Mouse (Mus musculus) heart, embryonic 16.5 days (tissue): ENCODE measurements around the gene Rbm20. TPM values are rescaled to one million over a fixed set of nuclear protein-coding genes. Genes with fewer than 3 reads are reported as not detected.

Source experiments
- ATAC-seq: fragments of 200-750 bp; cut with Nextera tagmentation; replicated peaks from 2 replicates; pipeline ENCODE4 v1.8.0; 2017; ENCODE audit warnings: moderate number of reproducible peaks; ENCODE audit not compliant: insufficient read depth, low FRiP score; ENCODE audit errors: extremely low read depth
- H3K27ac ChIP-seq: fragments of 300-500 bp; sonication (generic); 2 replicates; pipeline ENCODE4 v1.5.1; 2014; ENCODE audit warnings: mild to moderate bottlenecking, low read length, control low read depth, moderate library complexity
- H3K27me3 ChIP-seq: fragments of 300-500 bp; sonication (generic); 2 replicates; pipeline ENCODE4 v1.6.1; 2014; ENCODE audit warnings: low read length, mixed read lengths; ENCODE audit not compliant: control insufficient read depth, insufficient read depth
- H3K36me3 ChIP-seq: fragments of 300-500 bp; sonication (generic); 2 replicates; pipeline ENCODE4 v1.6.1; 2014; ENCODE audit not compliant: control insufficient read depth, insufficient read depth
- H3K4me1 ChIP-seq: fragments of 300-500 bp; sonication (generic); 2 replicates; pipeline ENCODE4 v1.6.1; 2014; ENCODE audit warnings: low read length, mixed read lengths; ENCODE audit not compliant: control insufficient read depth, insufficient read depth
- H3K4me2 ChIP-seq: fragments of 300-500 bp; sonication (generic); 2 replicates; pipeline ENCODE4 v1.6.1; 2014; ENCODE audit warnings: low read depth, mild to moderate bottlenecking, control low read depth, low read length
- H3K4me3 ChIP-seq: fragments of 300-500 bp; sonication (generic); 2 replicates; pipeline ENCODE4 v1.5.1; 2014; ENCODE audit warnings: mild to moderate bottlenecking, control low read depth, low read length
- H3K9ac ChIP-seq: fragments of 300-500 bp; sonication (generic); 2 replicates; pipeline ENCODE4 v1.6.1; 2014; ENCODE audit warnings: low read length, control low read depth
- H3K9me3 ChIP-seq: fragments of 300-500 bp; sonication (generic); replicated peaks from 2 replicates; pipeline ENCODE4 v1.6.1; 2016; ENCODE audit warnings: low read length; ENCODE audit not compliant: control insufficient read depth
- WGBS: fragments of 180-500 bp; shearing (Covaris S2); extraction: QIAGEN DNeasy Blood & Tissue Kit; methylation state at CpG from one replicate; pipeline ENCODE4 v1.1.7; 2014; 5-methylcytosine and 5-hydroxymethylcytosine counted together
- polyA plus RNA-seq: library from polyadenylated mRNA; unstranded; fragments of >200 nt; fragmentation: Nextera tagmentation; extraction: Ambion mirVana; gene quantifications from 2 replicates; pipeline ENCODE4 v1.2.1, GENCODE M21; 2015

The Rbm20 gene
- polyA plus RNA-seq, 1 experiment from 2014 or later: 48.1 TPM

- no peak overlapping the region for H3K4me3 ChIP-seq
- peaks cover 13% of the 10 kb centered on the region for H3K4me1 ChIP-seq
- no peak overlapping the region for H3K9ac ChIP-seq
- no peak overlapping the region for H3K4me2 ChIP-seq
- peaks cover 5% of the 10 kb centered on the region; the same call in 1 of the 2 replicates for H3K9me3 ChIP-seq
- H3K27me3 ChIP-seq: no peaks in the 10 kb centered on the region
- no peak for ATAC-seq
- H3K36me3 ChIP-seq: no peaks in the 10 kb centered on the region
- no peak overlapping the region for H3K27ac ChIP-seq
- 78% methylated on average over 6 of the region's 7 CpGs for WGBS
These were observed 87.8 kb downstream of the Rbm20 start for GRCm38 (mm10) chr19:53764688-53765478.

- H3K4me2 ChIP-seq: no peak overlapping the region
- peak overlapping the region; percentile 27; the same call in 1 of the 2 replicates for H3K27ac ChIP-seq
- H3K9me3 ChIP-seq: peaks cover 5% of the 10 kb centered on the region; the same call in 1 of the 2 replicates
- no peak for ATAC-seq
- H3K4me1 ChIP-seq: peaks cover 8% of the 10 kb centered on the region; the same call in 1 of the 2 replicates
- H3K27me3 ChIP-seq: no peaks in the 10 kb centered on the region
- no peak overlapping the region for H3K4me3 ChIP-seq
- no peak overlapping the region for H3K9ac ChIP-seq
- peaks cover 1% of the 10 kb centered on the region; the same call in 1 of the 2 replicates for H3K36me3 ChIP-seq
- WGBS: 38% methylated on average over 3 of the region's 3 CpGs
These were observed 91.4 kb downstream of the Rbm20 start for GRCm38 (mm10) chr19:53768478-53768877.

- Histone ChIP-seq H3K27ac (peak overlapping the region; percentile 34), H3K9ac (no peak overlapping the region), H3K27me3 (no peaks in the 10 kb centered on the region), H3K4me1 (peaks cover 22% of the 10 kb centered on the region), H3K4me2 (no peak overlapping the region), H3K9me3 (no peaks in the 10 kb centered on the region), H3K36me3 (peaks cover 7% of the 10 kb centered on the region; the same call in 1 of the 2 replicates), H3K4me3 (no peak overlapping the region)
- WGBS: 48% methylated on average over 11 of the region's 11 CpGs
- ATAC-seq: peak; percentile 68
These were observed 97.0 kb downstream of the Rbm20 start for GRCm38 (mm10) chr19:53773937-53774640.

GRCm38 (mm10) chr19:53774641-53775350, 97.7 kb downstream of the Rbm20 start:
- H3K27me3 ChIP-seq: no peaks in the 10 kb centered on the region
- WGBS: 40% methylated on average over 6 of the region's 7 CpGs
- H3K9ac ChIP-seq: no peak overlapping the region
- ATAC-seq: 0 out of 2 replicates have a peak, but pooled peaks have one; percentile 4
- H3K4me1 ChIP-seq: peaks cover 28% of the 10 kb centered on the region
- H3K9me3 ChIP-seq: no peaks in the 10 kb centered on the region
- no peak overlapping the region for H3K4me2 ChIP-seq
- H3K27ac ChIP-seq: peak overlapping the region; percentile 34
- peaks cover 7% of the 10 kb centered on the region; the same call in 1 of the 2 replicates for H3K36me3 ChIP-seq
- H3K4me3 ChIP-seq: no peak overlapping the region

GRCm38 (mm10) chr19:53779402-53779801, 102.3 kb downstream of the Rbm20 start:
- H3K27me3 ChIP-seq: no peaks in the 10 kb centered on the region
- H3K27ac ChIP-seq: 0 out of 2 replicates have a peak overlapping the region, but pooled peaks have one; percentile 7

GRCm38 (mm10) chr19:53779818-53780217, 102.7 kb downstream of the Rbm20 start:
- 57% methylated on average over 4 of the region's 4 CpGs for WGBS
- no peaks in the 10 kb centered on the region for H3K9me3 ChIP-seq
- H3K27ac ChIP-seq: no peak overlapping the region; the same call in 1 of the 2 replicates
- ATAC-seq: no peak
- no peak overlapping the region for H3K4me2 ChIP-seq
- peaks cover 31% of the 10 kb centered on the region for H3K4me1 ChIP-seq
- H3K4me3 ChIP-seq: no peak overlapping the region
- no peaks in the 10 kb centered on the region for H3K27me3 ChIP-seq
- H3K9ac ChIP-seq: no peak overlapping the region
- no peaks in the 10 kb centered on the region for H3K36me3 ChIP-seq

More at GRCm38 (mm10) chr19:53779402-53779801, 102.3 kb downstream of the Rbm20 start:
- H3K36me3 ChIP-seq: no peaks in the 10 kb centered on the region
- H3K9me3 ChIP-seq: no peaks in the 10 kb centered on the region
- H3K9ac ChIP-seq: no peak overlapping the region
- 0 out of 2 replicates have a peak, but pooled peaks have one; percentile 41 for ATAC-seq
- WGBS: 57% methylated on average over 9 of the region's 9 CpGs
- H3K4me2 ChIP-seq: no peak overlapping the region
- peaks cover 32% of the 10 kb centered on the region for H3K4me1 ChIP-seq
- H3K4me3 ChIP-seq: no peak overlapping the region

- Histone ChIP-seq H3K36me3 (no peaks in the 10 kb centered on the region), H3K9me3 (no peaks in the 10 kb centered on the region), H3K9ac (no peak overlapping the region), H3K4me2 (no peak overlapping the region), H3K4me3 (no peak overlapping the region), H3K4me1 (peaks cover 40% of the 10 kb centered on the region), H3K27me3 (no peaks in the 10 kb centered on the region), H3K27ac (no peak overlapping the region)
- ATAC-seq: no peak
- 73% methylated on average over 9 of the region's 9 CpGs for WGBS
These were observed 103.9 kb downstream of the Rbm20 start for GRCm38 (mm10) chr19:53780752-53781602.

GRCm38 (mm10) chr19:53781826-53782225, 104.7 kb downstream of the Rbm20 start:
- Histone ChIP-seq H3K4me2 (no peak overlapping the region), H3K27me3 (no peaks in the 10 kb centered on the region), H3K4me1 (peaks cover 49% of the 10 kb centered on the region), H3K9ac (no peak overlapping the region), H3K4me3 (no peak overlapping the region), H3K36me3 (no peaks in the 10 kb centered on the region), H3K27ac (no peak overlapping the region), H3K9me3 (no peaks in the 10 kb centered on the region)
- no peak for ATAC-seq
- 82% methylated on average over 7 of the region's 7 CpGs for WGBS
